Mouse (Mus musculus) right cerebral cortex, adult 18-20 months (tissue): ENCODE measurements around the gene Man2a2.

Source experiments
- DNase-seq: peaks from one replicate; pipeline ENCODE4 v3.0.0; 2022; ENCODE audit warnings: mixed read lengths

Man2a2 gene

DNA sequence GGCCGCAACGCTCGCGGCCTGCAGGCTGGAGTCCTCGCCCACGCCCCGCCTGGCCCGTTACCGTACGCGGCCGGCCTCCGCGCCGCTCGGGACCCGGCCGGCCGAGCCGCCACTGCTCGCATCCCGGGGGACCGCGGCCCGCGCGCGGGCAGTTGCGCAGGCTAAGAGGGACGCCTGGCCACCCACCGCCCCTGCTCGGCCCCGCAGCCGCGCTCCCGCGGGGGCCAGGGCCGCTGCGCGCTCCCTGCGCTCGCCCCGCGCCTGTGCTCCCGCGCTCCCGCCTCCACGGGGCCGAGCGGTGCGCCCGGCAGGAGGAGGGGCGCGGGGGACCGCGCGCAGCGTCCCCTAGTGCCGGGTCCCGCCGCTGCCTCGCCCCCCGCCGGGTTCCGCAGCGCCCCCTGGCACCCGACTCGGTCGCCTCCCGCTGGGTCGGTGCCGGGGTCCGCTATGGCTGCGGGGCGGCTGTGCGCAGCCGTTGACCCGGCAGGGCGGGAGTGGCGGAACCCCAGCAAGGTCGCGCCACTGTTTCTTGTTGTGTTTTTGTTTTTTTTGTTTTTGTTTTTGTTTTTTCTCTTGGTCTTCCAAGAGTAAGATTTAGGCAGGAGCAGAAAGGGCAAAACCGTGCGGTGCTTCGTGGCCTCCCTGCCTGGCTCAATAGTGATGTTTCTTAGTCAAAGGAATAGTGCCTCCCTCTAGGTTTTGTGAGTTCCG lies at the start of gene Man2a2:
TSS of gene Man2a2 (minus strand) at position 335 of the 711 bp plus-strand sequence.
- DNase-seq, result peak; percentile 82

DNA sequence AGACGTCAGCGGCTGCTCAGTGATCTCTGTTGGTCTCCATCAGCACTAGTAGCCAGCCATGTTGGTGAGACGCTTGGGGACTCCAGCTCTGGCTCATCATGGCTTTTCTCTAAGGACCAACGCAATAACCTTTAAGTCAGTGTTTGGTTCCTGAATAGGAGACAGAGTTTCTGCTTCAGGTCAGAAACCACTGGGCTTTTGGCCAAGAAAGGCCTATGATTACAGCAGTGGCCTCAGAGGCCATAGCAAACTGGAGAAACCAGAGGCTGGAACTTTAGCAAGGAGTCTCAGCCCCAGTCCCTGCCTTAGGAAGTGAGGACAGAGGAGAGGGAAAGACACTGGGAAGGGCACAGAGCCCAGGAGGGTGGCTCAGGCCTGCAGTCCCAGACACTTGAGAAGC lies 49.4 kb upstream of the Man2a2 start:
- DNase-seq, result no peak

DNA sequence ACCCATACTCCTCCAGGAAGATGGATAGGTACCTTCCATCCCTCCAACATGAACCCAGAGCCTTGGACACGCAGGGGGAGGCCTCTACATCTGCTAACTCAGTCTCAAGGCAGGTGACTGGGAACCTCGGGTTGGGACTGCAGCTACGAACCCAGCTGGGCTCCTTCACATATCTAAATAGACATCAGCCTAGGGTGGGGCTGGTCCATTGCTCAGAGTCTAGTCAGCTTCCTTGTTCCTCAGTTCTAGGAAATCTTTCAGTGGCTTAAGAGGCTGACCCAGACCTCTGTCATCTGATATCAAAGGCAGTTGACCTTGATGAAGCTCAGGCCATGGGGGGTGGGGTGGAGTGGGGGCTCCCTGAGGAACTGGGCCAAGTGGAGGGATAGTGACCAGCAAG lies 48.1 kb upstream of the Man2a2 start:
- no peak for DNase-seq

DNA sequence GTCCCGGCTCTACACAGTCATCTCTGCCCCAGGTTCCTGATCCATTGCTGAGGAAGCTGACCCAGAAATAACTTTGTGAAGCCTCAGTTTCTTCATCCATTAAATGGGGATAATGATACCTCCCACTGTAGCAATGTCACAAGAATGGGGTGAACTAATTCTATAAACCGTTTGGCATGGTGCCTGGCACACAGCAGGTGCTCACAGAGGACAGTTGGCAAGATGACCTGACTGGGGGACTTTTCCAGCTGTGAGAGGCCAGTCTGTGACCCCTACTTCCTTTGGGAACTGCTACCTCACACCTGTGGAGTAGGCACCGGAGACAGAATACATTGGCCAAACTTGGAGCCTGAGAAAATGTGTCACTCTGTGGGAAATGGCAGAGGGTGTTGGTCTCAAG lies 46.9 kb upstream of the Man2a2 start:
- no peak for DNase-seq

DNA sequence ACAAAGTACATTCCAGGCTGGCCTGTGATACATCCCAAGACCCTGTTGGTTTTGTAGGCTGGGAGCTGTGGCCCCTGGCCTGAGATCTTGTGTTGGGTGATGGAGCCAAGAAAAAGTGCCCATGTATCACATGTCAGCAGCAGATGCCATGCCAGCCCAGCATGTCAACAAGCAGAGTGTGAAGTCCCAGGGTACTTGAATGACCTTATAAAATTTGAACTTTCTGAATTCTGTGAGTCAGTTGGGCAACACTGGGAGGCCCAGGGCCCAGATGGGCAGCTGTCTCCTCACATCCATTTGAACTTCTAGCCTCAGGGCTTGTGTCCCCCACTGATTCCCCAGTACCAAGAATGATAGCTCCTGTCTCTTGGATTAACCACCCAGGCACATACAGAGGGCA lies 46.4 kb upstream of the Man2a2 start:
- no peak for DNase-seq

DNA sequence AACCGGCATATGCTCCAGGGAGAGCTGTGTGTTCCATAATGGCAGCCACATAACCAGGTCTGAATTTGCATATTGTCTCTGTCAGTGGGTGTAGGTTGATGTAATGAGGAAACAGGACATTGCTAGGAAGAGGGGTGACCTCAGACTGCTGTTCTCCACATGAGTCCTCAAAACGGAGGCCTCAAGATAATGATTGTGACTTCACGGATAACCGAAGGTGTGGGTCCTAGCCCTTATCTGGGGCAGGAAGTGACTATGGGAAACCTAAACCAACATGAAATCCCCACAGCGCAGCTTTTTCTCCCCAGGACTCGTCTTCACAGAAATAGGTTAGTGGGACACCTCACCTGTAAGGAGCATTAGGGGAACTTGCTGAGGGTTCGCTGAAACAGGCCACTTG lies 45.8 kb upstream of the Man2a2 start:
- no peak for DNase-seq

DNA sequence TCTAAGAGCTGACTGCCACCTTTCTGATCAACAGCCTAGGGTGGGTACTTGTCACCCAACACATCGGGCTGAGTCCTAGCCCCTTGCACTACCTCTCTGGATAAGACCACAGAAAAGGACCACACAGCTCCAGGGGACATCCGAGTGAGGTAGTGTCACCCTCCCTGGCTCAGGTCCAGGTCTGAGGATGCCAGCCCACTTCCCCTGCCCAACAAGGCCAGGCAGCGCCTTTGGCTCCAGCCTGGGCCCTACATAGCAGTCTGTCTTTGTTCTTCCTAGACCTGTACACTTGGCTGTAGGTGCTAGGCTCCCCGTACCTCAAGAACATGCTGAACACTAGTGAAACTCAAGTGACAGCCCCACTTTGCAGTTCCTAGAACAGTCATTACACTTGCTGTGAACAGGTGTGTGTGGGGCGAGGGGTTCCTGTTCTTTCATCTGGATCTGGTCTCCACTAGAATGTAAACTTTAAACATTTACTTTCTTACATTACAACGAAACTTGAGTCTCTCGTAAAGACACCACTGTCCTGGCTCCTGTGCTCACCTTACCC lies 43.2 kb upstream of the Man2a2 start:
- DNase-seq, result no peak

DNA sequence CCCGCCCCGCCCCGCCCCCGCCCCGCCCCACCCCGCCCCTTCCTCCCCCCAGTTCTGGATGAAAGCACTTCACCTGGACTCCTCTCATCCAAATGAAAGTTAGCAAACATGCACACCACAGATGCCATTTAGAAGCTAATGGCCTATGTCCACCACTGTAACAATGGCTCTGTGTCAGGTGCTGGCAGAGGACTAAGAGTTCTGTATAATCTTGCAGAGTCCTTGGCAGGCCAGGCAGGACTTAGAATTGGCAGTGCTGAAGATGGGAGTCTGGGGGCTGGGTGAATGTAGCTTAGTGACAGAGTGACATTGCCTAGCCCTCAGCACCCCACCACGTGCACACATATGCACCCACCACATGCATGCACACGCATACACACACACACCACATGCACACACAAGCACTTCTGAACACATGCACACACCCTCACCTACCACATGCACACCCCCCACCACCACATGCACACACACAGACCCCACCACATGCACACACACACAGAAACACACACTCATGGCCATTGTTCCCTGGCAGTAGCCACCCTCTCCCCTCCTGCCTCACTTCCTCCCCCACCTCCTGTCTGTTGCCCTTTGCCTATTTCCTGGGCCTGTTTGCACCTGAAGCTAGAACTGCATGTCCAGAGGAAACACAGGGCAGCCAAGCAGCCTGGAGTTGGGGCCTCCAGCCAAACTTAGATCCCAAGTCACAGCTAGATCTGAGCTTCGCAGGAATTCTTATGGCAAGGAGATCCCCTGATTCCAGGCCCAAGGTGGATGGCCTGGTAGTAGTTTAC lies 42.5 kb upstream of the Man2a2 start:
- DNase-seq, result no peak

DNA sequence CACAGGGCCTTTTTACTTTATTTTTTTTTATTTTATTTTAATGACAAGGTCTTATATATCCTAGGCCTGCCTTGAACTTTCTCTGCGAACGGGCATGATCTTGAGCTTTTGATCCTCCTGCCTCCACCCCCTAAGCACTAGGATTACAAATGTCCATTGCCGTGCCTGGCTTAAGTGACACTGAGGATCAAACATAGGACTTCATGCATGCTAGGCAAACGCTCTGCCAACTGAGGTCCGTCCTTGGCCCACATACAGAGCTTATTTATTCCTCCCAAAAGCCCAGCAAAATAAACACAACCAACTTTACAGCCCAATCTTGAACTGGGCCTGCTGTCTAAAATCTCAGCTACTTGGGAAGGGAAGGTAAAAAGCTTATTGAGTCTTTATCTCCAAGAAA lies 41.6 kb upstream of the Man2a2 start:
- DNase-seq, result no peak

DNA sequence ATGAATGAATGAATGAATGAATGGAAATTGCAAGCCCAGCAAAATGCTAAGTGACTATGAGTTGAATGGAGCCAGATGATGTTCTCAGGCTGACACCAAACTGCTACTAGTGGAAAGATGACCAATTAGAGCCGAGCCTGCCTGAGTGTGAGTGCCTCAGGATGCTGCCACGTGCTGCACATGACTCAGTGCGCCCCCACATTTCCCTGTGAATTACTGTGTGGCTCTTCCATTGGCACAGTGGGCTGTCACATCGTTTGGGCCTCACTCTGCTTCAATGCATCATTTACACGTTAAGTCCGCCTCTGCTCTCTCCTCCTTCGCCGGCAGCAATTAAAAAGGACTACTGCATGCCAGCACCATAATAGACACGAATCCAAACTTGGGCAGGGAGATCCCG lies 41.1 kb upstream of the Man2a2 start:
- peak; percentile 89 for DNase-seq

DNA sequence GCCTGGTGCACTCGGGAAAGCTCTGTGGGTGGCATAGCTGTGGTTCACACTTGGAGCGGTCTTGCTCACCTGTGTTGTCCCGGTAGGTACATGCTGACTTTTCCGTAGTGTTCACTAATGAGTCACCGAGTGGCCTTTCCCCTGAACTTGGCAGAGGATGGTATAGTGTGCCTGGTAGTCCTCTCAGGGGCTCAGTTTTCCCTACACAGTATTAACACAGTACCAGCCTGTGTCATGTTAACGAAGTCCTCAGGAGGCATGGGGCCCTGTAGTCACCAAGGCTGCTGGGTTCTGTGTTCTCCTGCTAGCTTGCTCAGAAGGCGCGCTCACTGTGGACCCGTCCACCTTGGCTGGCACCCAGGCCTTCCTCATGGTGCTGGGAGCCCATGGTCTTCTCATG lies 39.2 kb upstream of the Man2a2 start:
- no peak for DNase-seq

DNA sequence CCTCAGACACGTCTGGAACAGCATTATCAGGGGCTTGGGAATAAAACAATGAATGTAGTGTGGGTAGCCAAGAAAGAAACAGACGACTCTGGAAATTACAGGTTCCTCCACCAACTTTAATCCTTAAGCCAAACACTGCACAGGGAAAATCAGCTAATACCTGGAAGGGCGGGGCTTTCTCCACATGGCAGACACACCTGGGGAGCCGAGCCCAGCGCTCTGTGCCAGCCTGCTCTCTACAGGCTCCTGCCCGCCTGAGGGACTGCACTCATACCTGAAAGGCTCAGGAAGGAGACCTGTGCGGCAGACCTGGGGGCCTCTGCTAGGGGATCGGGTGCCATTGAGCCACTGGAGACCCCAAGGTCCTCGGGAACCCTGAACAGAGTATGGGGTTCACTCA lies 36.5 kb upstream of the Man2a2 start:
- no peak for DNase-seq

DNA sequence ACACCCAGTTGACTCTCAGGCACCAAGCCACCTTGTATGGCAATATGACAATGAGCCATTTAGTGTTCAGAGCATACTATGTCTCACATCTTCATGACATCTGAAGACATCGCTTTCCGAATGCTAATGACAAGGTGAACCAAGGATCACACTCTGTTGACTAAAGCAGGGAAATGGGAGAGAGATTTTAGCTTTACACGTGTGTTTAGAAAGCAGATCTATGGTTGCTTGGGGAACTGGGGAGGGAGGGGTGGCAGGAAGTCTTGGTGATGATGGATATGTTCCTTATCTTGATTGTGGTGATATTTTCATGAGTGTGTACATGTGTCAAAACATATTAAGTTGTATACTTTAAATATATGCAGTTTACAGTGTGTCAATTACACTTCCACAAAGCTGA lies 35.0 kb upstream of the Man2a2 start:
- no peak for DNase-seq

DNA sequence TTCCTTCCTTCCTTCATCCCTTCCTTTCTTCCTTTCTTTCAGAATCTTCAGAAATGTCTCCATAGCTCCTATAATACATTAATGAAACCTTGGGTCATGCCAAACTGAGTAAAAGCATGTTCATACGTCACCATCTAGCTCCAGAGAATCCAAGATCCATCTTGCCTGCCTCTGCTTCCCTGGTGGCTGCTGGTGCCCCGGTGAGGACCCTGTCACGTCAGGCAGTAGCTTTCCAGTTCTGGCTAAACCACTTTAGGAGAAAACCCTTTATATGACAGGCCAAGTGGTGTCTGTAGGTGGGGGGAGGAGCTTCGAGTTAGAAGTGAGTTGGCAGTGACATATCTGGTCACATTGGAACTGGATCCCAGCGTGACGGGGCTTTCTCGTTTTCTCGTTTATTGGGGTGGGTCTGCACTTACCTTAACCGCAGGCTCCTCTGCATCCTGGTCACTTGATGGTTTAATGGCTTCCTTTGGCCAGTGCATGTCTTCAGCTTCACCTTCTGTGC lies 34.1 kb upstream of the Man2a2 start, which contains the start of gene Furin:
TSS of gene Furin (minus strand) at position 249 of the 508 bp plus-strand sequence.
- DNase-seq, result no peak

DNA sequence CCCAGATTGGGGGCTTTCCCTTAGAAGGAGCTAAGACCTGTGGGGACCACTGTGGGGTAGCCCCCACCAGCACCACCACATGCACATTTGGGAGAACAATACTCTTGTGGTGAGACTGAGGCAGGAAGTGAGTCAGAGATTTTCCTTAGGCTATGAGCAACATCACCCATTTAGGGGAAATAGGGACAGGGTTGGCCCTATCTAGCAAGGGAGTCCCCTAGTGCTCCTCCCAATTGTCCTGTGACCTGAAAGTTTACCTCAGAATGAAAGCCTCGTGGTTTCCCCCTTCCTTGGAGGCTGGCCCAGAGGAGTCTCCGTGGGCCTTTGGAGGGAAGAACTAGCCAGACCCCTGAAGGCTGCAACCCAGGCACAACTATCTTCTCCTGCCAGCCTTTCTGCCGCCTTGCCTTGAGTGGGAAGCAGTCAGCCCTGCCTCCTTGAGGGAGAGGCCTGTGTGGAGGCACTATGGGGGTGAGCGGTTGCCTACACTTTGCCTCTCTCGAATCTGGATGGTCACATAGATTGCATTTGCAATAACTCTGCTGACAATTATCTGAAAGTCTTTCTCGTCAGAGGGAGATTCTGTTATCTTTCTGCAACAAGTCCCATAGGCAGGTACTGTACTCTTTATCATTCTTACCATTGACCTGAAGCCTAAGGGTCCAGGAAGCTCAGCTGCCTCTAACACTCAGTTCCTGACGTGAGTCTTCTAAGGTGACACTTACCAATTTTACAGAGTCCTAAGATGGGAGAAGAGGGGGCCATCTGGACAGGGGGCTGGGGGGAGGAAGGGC lies 33.1 kb upstream of the Man2a2 start:
- DNase-seq, result no peak

DNA sequence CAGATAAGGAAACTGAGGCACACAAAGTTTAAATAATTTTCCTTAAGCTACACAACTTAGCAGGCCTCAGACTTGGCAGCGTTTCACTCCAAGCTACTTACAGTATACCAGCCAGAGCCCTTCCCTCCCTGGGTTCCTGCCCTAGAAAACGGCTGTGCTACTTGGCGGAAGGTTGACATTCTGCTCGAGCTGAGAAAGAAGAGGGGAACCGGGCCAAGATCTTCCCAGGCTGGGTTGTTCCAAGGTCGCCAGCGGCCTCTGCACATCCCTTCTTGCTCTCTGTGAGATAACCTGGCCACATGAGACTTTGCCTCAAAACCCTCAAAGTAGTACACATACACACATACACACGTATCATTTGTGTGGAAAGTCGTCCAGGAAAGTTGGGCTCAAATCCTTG lies 32.4 kb upstream of the Man2a2 start:
- DNase-seq, result peak; percentile 62

DNA sequence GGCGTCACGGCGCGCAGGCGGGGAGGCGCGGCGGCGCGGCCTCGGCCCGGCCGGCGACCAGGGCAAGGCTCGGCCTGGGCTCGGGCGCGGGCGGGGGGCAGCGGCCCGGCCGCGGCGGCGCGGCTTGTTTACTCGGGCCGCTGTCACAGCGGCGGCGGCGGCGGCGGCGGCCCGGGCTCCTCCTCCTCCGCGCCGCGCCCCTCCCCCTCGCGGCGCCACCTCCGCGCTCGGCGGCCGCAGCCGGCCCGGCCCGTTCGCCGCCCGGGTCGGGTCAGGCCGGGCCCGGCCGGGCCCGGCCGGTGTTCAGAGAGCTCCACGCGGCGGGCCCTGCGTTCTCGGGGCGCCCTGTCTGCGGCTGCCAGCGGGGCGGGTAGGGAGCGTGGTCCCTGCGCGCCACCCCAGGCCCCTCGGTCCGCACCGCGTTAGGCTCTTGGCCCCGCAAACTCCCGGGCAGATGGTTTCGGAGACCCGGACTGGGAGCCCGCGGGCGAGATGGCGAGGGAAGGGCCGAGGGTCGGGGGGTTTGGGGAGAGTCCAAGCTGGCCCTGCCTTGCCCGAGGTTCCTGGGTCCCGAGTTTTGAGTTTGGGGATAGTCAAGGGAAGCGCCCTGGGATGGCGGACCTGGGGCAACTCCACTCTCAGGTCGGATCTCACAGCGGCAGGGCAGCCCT lies 31.6 kb upstream of the Man2a2 start:
- peak; percentile 54 for DNase-seq

DNA sequence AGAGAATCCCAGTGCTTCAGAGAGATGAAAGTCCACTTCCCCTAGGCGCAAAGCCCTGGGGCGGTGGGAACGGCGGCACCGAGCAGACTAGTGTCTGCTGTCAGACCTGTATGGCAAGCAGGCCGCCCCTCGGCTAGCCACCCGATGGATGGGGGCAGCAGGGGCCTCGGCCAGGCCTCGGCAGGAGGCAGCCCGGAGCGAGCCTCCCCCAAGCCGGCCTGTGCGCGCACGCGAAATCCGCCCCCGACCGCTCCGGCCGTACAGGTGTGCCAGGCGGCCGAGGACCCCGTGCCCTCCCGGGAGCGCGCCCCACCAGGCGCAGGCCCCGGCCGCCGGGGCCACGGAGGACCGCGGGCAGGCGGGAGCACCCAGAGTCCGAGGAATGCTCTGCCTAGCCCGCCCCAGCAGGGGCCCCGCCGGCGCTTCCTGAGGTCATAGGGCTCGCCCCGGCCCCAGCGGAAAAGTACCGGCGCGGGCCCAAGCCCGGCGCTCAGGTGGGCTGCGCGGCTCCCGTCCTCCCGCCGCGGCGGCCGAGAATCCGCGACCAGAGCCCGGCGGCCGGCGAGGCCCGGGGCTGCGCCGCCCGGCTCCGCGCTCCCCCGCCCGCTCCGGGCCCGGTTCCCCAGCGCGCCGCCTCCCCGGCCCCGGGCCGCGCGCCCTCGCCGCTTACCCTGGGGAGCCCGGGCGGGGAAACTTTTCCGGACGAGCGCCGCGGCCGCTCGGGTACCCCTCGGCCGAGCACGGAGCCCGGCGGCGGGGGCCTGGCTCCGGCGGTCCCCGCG lies 30.9 kb upstream of the Man2a2 start:
- no peak for DNase-seq

DNA sequence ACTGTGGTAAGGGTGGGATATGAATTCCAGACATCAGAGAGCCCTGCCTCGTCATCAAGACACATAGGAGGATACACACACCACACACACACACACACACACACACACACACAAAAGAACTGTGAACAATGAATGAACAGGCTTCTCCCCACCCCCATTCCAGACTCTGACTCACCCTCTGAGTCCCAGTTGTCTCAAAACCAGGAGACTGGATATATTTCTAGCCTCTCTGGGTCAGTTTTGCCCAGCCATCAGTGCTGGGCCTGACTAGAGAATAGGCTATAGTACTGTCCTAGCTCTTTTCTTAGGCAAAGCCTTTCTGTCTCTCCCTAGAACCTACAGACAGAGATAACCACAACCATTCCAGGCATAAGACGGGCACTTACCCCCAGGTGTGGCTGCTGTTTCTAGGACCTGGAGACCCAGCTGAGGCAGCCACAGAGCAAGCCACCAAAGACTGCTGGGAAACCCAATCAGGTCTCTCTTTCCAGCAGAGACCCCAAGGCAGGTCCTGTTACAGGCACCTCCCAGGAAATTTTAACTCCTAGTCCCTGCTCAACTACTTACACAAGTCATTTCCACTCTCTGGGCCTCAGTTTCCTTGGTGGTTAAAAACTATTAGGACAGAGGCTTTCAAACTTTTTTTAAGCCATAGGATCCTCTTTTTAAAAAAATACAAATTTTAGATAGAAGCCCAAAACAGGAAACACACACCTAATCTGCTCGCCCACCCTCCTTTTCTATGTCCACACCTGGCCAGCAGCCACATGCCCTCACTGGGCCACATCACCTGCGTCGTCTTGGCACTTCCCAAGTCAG lies 30.1 kb upstream of the Man2a2 start:
- DNase-seq, result peak; percentile 52

DNA sequence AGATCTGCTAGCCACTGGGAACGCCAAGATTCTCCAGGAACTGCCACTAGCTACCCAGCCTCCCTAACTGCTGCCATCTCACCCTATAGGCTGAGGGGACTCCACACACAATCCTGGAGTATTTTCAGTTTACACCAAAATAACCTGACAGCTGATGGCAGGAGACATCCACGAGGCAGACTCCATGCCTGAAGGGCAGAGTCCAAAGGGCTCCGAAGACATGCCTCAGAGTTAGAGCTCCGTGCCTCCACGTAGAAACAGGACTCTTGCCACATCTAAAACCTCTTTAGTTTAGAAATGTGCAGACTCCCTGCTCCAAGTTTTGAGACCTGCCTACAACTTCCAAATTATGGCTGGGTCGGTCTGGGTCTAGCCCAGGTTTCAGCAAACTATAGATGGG lies 29.4 kb upstream of the Man2a2 start:
- no peak for DNase-seq

DNA sequence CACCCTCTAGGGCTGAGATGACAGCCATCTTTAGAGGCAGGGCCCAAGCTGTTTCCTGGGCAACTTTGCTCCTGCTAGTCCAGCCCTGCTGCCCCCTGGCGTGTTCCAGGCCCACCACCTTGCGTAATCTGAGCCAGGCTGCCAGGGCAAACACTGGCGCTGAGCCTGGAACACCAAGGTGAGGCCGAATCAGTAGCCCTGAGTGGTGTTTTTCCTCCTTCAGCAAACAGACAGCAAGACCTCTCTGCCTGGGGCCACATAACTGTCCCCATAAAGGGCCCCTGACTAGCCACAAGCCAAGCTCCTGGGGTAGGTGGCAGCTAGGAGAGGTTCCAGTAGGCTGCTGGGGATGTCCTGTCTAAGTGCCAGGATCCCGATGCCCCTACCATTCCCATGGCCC lies 28.9 kb upstream of the Man2a2 start:
- DNase-seq, result no peak
